Mouse (Mus musculus) cerebellum, adult 2 months (tissue): ENCODE measurements around the gene Man1c1.

ENCODE experiments used
- CTCF ChIP-seq: fragments of 200-500 bp; IDR thresholded peaks from 2 replicates; pipeline ENCODE4 v1.5.1; 2011; ENCODE audit warnings: low read depth, mild to moderate bottlenecking, control low read depth, low read length, moderate library complexity, borderline replicate concordance; ENCODE audit not compliant: insufficient read depth
- POLR2A ChIP-seq: fragments of 200-500 bp; IDR thresholded peaks from 2 replicates; pipeline ENCODE4 v1.6.1; 2011; ENCODE audit warnings: low read length, control low read depth, borderline replicate concordance; ENCODE audit not compliant: insufficient read depth

- TF ChIP-seq CTCF (peak; percentile 52), POLR2A (no peak)
Measured at GRCm38 (mm10) chr4:134684637-134685338, 19.3 kb downstream of the Man1c1 start.
